Comparison of ENCODE assay signal across 7 mouse cellular contexts in the genomic region with DNA sequence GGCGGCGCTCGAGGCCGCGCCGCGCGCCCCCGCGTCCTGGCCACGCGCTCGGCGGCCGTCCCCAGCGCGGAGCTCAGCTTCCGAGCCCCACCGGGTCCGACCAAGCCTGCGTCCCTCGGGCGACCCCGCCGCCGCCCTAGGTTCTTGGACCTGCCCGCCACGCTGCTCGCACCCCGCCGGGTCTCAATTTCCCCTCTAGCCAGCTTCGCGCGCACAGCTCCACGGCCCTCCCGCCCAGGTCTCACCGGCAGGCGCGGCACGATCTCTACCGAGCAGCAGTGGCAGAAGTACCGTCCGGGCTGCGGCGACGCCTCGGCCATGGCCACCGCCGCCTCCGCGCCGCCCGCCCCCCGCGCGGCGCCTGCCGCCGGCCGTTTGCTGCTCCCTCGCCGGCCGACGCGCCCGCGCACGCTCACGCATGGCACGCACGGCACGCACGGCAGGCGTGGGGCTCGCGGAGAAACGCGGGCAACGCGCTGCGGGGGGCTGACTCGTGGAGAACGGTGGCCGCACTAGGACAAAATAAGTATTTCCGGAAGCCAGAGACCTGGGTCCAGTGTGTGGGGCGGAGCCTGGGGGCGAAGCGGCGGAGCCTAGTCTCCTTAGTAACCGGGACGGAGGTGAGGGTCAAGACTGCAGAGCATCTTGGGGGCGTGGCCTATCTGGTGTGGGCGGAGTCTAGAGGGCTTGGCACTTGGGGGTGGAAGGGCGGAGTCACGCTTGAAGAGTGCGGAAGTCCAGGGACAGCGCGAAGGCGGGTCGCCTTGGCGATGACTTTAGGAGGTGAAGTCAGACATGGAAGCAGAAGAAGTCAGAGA. TPM values are rescaled to one million over a fixed set of nuclear protein-coding genes. Genes with fewer than 3 reads are reported as not detected.
DNase-seq lines count a peak whose midpoint lies in the region; ATAC-seq and TF ChIP-seq lines count a peak whose summit lies in the region.

A gene (minus strand): TSS at position 445 of the 818 bp plus-strand sequence.

- peak within 1 kb of the TSS; percentile 95 for H3K27ac ChIP-seq in embryonic facial prominence, embryonic 10.5 days (replicated peaks)
- peak within 1 kb of the TSS; percentile 90 for H3K27ac ChIP-seq in intestine, postnatal 0 days (ENCODE audit: low read depth, low read length)
- H3K27ac ChIP-seq in midbrain, embryonic 12.5 days (replicated peaks) = peak within 1 kb of the TSS; percentile 91
- H3K27ac ChIP-seq in small intestine, adult 2 months (ENCODE audit: insufficient read depth, low read depth, low read length) = peak within 1 kb of the TSS; percentile 74

- DNase-seq in adrenal gland, postnatal 10 days = peak; percentile 99
- DNase-seq in embryonic facial prominence, embryonic 10.5 days (ENCODE audit: low spot score) = peak; percentile 99
- peak; percentile 95 for DNase-seq in gonadal fat pad, adult 2 months (ENCODE audit: low read depth)
- DNase-seq in left cerebral cortex, postnatal 4 days = peak; percentile 99

- no peaks in the 10 kb centered on the region for H3K9me3 ChIP-seq in embryonic facial prominence, embryonic 10.5 days
- H3K9me3 ChIP-seq in intestine, postnatal 0 days (ENCODE audit: control insufficient read depth) = no peaks in the 10 kb centered on the region
- H3K9me3 ChIP-seq in midbrain, embryonic 12.5 days = no peaks in the 10 kb centered on the region

- no peak for TF ChIP-seq CTCF in intestine, postnatal 0 days (IDR thresholded peaks at IDR 0.05; ENCODE audit: low read depth)
- TF ChIP-seq CTCF in small intestine, adult 2 months (IDR thresholded peaks at IDR 0.05; ENCODE audit: extremely low read depth, insufficient read length, insufficient replicate concordance, low read depth, low read length) = no peak

- intact Hi-C loops in left cerebral cortex, postnatal 4 days (cut with DNase I) = no loop called here

- peaks cover 36% of the 10 kb centered on the region for H3K36me3 ChIP-seq in embryonic facial prominence, embryonic 10.5 days (replicated peaks)
- peaks cover 11% of the 10 kb centered on the region; the same call in 1 of the 2 replicates for H3K36me3 ChIP-seq in intestine, postnatal 0 days (ENCODE audit: control insufficient read depth, insufficient read depth)
- H3K36me3 ChIP-seq in midbrain, embryonic 12.5 days = peaks cover 12% of the 10 kb centered on the region
- peaks cover 9% of the 10 kb centered on the region for H3K36me3 ChIP-seq in small intestine, adult 2 months (ENCODE audit: control insufficient read depth, insufficient read depth, low read length)

- 0 out of 2 replicates have a peak, but pooled peaks cover 7% of the 10 kb centered on the region for H3K27me3 ChIP-seq in embryonic facial prominence, embryonic 10.5 days (replicated peaks; ENCODE audit: low read depth, poor library complexity, severe bottlenecking)
- H3K27me3 ChIP-seq in intestine, postnatal 0 days (replicated peaks; ENCODE audit: control insufficient read depth, insufficient read depth, low read length) = no peaks in the 10 kb centered on the region
- peaks cover 4% of the 10 kb centered on the region; the same call in 1 of the 2 replicates for H3K27me3 ChIP-seq in midbrain, embryonic 12.5 days
- H3K27me3 ChIP-seq in small intestine, adult 2 months (ENCODE audit: control insufficient read depth, insufficient read depth, low read length) = no peaks in the 10 kb centered on the region

- peak within 1 kb of the TSS; percentile 94 for H3K9ac ChIP-seq in intestine, postnatal 0 days (ENCODE audit: low read depth, low read length)
- H3K9ac ChIP-seq in midbrain, embryonic 12.5 days (replicated peaks) = peak within 1 kb of the TSS; percentile 93

- H3K4me1 ChIP-seq in embryonic facial prominence, embryonic 10.5 days = peaks cover 49% of the 10 kb centered on the region
- peaks cover 4% of the 10 kb centered on the region; the same call in 1 of the 2 replicates for H3K4me1 ChIP-seq in intestine, postnatal 0 days (replicated peaks; ENCODE audit: control insufficient read depth, insufficient read depth, low read length)
- peaks cover 36% of the 10 kb centered on the region for H3K4me1 ChIP-seq in midbrain, embryonic 12.5 days
- peaks cover 24% of the 10 kb centered on the region for H3K4me1 ChIP-seq in small intestine, adult 2 months (ENCODE audit: control insufficient read depth, insufficient read depth, insufficient read length, low read length)

- ATAC-seq in intestine, postnatal 0 days = peak; percentile 94
- ATAC-seq in midbrain, embryonic 12.5 days (ENCODE audit: low FRiP score, low read depth) = peak; percentile 90

- under 1% methylated on average over 101 of the region's 101 CpGs for WGBS in embryonic facial prominence, embryonic 10.5 days
- under 1% methylated on average over 92 of the region's 101 CpGs for WGBS in intestine, postnatal 0 days
- WGBS in midbrain, embryonic 12.5 days = 1% methylated on average over 94 of the region's 101 CpGs
- under 1% methylated on average over 101 of the region's 101 CpGs for WGBS in small intestine, adult 2 months

- peak within 1 kb of the TSS; percentile 83 for H3K4me2 ChIP-seq in intestine, postnatal 0 days (replicated peaks; ENCODE audit: low read depth)
- H3K4me2 ChIP-seq in midbrain, embryonic 12.5 days (replicated peaks) = peak within 1 kb of the TSS; percentile 83

- peak within 1 kb of the TSS; percentile 79 for H3K4me3 ChIP-seq in embryonic facial prominence, embryonic 10.5 days
- peak within 1 kb of the TSS; percentile 91 for H3K4me3 ChIP-seq in intestine, postnatal 0 days (ENCODE audit: low read depth, low read length)
- peak within 1 kb of the TSS; percentile 95 for H3K4me3 ChIP-seq in midbrain, embryonic 12.5 days
- peak within 1 kb of the TSS; percentile 92 for H3K4me3 ChIP-seq in small intestine, adult 2 months (ENCODE audit: low read depth, low read length)

- peak; percentile 61; the same call in 1 of the 2 replicates for TF ChIP-seq POLR2A in small intestine, adult 2 months (IDR thresholded peaks at IDR 0.05; ENCODE audit: low read depth, low read length)

RNA-seq across cellular contexts. Expression of the gene that starts here (rescaled TPM):
- total RNA-seq in adrenal gland, postnatal 10 days (2021) = 10 to 100 TPM; 50.8 to 55.1 TPM
- 125 and 126 TPM in 2 replicates for polyA plus RNA-seq in embryonic facial prominence, embryonic 10.5 days (2016; fragmentation: Nextera tagmentation; extraction: Ambion mirVana)
- 80.0 and 102 TPM in 2 replicates for polyA plus RNA-seq in gonadal fat pad, adult 2 months (2012; rRNA removed)
- polyA plus RNA-seq in intestine, postnatal 0 days (2015; fragmentation: Nextera tagmentation; extraction: Ambion mirVana) = 41.2 and 43.5 TPM in 2 replicates
- 10 to 100 TPM; 85.0 to 95.3 TPM for total RNA-seq in left cerebral cortex, postnatal 4 days (2021)
- 98.8 and 104 TPM in 2 replicates for polyA plus RNA-seq in midbrain, embryonic 12.5 days (2016; fragmentation: Nextera tagmentation; extraction: Ambion mirVana)
- 130 and 222 TPM in 2 replicates for polyA plus RNA-seq in small intestine, adult 2 months (2012; rRNA removed)

Comparison
In these comparisons a context has a peak if more than half of its experiments do, and no peak if none do; other contexts are left out.
1. Peak in every context shown above with its lines: DNase-seq, ATAC-seq, H3K4me3 ChIP-seq and H3K27ac ChIP-seq.